Mouse (Mus musculus): Measurements from ENCODE around the gene Zbtb8a.

DNA sequence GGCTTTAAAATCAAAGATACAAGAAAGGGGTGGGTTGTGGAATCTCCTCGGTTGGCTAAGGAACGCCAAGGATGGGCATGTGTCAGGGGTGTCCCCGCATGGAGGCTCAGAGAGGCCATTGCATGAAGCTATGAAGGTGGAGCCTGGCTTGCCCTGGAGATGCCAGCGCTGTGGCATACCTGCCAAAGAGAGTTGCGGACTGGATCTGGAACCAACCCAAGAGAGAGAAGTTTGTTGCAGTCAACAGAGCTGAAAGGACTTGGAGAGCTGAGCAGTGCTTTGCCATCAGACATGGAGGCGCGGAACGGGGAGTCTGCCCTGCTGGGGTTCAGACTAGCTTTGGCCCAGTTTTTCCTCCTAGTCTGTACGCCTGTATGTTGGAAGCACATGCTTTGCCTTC lies 14.5 kb downstream of the Zbtb8a start:
- TF ChIP-seq CTCF (IDR thresholded peaks at IDR 0.05; ENCODE audit: extremely low read depth, insufficient read length, insufficient replicate concordance, low read depth, low read length) (no peak), POLR2A (IDR thresholded peaks at IDR 0.05; ENCODE audit: low read depth, low read length) (no peak)

All from small intestine, adult 2 months (tissue).